Mouse (Mus musculus) heart, adult 8-10 months (tissue): ENCODE results near the gene Dpyd. TPM values are rescaled to one million over a fixed set of nuclear protein-coding genes. Genes with fewer than 3 reads are reported as not detected.

Experiments
- DNase-seq: peaks from one replicate; pipeline ENCODE4 v3.0.0; 2022; ENCODE audit warnings: low spot score
- total RNA-seq, 4 experiments: library from RNA; stranded (reverse); gene quantifications; 2 replicates each; pipeline ENCODE4 v1.2.4; 2022

The Dpyd gene
- total RNA-seq, 4 experiments from 2014 or later = 5.1 to 9.3 (median 7.1) TPM

- no peak for DNase-seq
Measured at GRCm38 (mm10) chr3:119095223-119095886, 533.4 kb downstream of the Dpyd start.

GRCm38 (mm10) chr3:119126003-119126402 is 564.1 kb downstream of the Dpyd start:
- DNase-seq = no peak

GRCm38 (mm10) chr3:119128076-119128475 is 566.1 kb downstream of the Dpyd start:
- DNase-seq = no peak

GRCm38 (mm10) chr3:119143034-119143433 is 581.1 kb downstream of the Dpyd start:
- no peak for DNase-seq

DNA sequence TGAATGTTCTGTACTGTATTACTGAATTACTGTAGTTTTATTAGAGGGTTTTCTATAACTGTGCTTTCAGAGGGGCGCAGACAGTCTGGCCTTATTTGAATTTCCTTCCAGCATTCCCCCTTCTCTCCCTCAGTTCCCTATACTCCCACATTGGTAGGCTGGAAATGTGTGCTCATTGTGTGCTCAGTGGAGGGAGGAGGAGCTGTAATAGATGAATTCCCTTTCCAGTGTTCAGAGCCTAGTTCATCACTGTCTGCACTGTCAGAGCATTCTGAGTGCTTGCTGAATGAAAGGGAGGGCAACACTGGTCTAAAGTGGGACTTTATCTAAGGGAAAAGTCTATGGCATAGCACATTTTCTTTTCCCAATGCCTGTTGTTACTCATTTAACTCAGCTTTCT is 582.9 kb downstream of the Dpyd start:
- no peak for DNase-seq

DNA sequence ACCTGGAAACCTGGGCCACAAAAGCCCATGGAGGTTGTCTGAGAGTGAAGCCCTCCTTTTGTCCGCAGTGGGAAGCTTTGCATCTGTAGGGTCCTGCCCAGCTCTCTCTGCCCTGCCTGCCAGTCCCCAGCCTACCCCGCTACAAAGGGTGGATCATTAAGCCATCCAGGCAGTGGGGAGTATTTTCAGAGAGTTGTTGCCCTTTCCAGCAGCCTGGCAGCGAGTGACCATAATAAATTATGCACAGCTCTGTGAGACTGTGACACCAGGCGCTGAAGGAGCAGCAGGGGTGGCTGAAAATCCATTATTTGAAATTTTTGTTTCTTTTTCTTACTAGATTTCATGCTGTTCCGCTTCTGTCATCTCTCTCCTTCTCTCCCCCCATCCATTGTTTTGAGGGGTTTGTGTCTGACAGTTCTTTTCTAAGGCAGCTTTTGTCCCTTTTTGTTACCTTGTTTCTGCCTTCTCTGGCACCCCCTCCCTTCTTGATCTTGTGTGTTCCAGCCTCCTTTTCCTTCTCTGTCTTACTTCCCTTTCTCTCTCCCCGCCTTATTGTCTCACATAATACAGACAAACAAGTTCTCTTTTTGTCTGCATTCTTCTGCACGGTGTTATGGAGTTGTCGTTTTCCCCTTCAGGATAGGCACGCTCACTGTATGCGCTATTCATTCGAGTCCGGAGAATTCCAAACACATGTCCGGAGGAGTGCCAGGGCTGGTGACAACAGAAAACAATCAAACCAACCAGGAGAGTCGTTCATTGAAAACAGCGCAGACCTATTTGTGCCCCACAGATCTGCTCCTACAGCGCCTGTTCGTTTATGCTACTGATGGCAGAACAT is 592.9 kb downstream of the Dpyd start:
- DNase-seq = no peak

- DNase-seq = no peak
Measured at GRCm38 (mm10) chr3:119158670-119159069, 596.7 kb downstream of the Dpyd start.

DNA sequence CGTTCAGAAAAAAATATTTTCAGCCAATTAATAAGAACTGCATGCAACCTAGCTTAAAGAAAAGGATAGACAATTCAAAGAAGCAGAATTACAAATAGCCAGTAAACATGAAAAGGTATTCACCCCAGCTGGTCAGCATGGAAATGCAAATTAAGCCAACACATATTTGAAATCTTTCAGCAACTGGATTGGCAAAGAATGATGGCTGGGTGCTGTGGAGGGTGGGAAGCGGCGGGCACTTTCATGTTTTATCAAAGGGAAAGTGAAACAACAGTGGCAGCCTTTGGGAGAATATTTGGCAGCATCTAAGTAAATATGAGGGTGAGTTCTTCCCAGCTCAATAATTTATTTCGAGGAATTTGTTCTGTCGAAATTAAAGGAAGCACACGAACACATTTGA is 603.8 kb downstream of the Dpyd start:
- no peak for DNase-seq

GRCm38 (mm10) chr3:119168166-119168565 is 606.2 kb downstream of the Dpyd start:
- DNase-seq = no peak

DNA sequence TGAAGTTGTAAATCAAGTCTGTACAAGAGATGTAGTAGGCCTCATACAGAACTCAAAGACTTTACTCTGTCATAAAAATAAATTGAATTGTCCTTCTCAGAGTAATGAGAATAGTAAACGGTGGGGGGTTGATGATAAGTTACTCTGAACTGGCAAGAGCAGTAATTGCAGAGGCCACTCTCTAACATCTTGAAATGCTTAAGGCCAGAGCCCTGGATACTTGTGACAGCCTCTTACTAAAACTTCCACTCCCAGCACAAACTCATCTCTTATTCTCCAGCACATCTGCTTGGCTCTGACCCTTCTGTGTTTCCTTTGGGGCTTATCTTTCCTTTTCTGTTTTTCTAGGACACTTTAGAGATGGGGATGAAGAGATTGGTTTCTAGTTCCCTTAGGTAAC is 606.7 kb downstream of the Dpyd start:
- DNase-seq = no peak

- DNase-seq = no peak
Measured at GRCm38 (mm10) chr3:119183261-119183660, 621.3 kb downstream of the Dpyd start.

DNA sequence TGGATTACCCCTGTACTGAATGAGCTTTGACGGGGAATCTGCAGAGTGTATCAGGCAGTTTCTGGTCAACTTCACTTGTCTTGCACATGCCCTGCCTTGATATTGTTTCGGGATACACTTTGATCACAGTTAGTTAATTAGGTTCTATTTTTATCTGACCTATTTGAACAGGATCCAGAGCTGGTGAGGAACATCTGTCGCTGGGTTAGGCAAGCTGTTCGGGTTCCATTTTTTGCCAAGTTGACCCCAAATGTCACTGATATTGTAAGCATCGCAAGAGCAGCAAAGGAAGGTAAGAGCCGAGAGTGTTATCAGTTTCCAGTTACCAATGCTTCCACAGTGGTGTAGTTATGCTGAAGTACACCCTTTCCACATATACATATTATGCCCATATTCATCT is 632.1 kb downstream of the Dpyd start:
- DNase-seq = no peak

GRCm38 (mm10) chr3:119195613-119196012 is 633.7 kb downstream of the Dpyd start:
- no peak for DNase-seq

GRCm38 (mm10) chr3:119220763-119221412 is 659.0 kb downstream of the Dpyd start:
- DNase-seq = no peak

- DNase-seq = no peak
Measured at GRCm38 (mm10) chr3:119243181-119243580, 681.3 kb downstream of the Dpyd start.

DNA sequence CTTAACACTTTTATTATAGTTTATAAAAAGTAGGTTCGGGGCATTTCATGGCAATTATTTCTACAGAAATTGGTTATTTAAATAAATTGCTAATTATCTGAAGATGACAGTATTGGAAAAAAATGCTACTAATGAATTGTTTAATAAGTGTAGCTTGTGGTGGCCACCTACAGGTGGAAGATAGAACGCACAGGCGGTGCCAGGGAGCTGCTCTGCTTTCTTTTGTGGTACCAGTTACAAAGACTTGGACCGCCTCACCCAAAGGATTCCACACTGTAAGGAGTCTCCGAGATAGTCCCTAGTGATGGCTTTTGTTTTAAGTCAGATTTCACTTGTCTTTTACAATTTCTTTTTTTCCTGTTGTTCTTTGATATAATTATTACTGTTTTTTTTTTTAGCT is 694.6 kb downstream of the Dpyd start:
- DNase-seq = no peak

DNA sequence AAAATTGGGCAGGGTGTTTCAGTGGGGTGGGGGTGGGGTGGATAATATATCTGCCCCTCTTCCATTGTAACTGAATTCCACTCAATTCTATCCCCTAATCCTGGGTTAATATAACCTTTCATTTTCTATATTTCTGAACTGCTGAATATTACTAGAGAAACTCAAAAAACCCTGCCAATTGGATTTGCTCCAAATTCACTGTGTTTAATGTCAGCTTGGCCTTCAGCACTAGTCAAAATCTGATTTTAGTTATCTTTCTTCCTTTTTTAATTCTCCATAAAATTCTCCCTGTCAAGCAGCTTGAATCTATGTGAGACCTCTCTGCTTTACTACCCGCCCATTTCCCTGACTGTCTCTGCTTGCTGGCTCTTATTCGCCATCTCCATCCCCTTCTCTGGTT is 713.3 kb downstream of the Dpyd start:
- DNase-seq = no peak

GRCm38 (mm10) chr3:119280671-119281070 is 718.7 kb downstream of the Dpyd start:
- DNase-seq = no peak

GRCm38 (mm10) chr3:119314693-119315092 is 752.8 kb downstream of the Dpyd start:
- DNase-seq = no peak

GRCm38 (mm10) chr3:119329063-119329462 is 767.1 kb downstream of the Dpyd start:
- no peak for DNase-seq

GRCm38 (mm10) chr3:119333335-119334305 is 771.7 kb downstream of the Dpyd start:
- DNase-seq = no peak
